Comparison of ENCODE assay signal across 27 mouse cellular contexts in genomic region chr6:118311081-118311480, GRCm38 (mm10).
"Had no signal": no experiment of that assay in that cellular context is flagged by ENCODE, and none has a peak within 500 bp of the region (broad histone marks: within the 10 kb centered on the region; RNA-seq: fewer than 3 reads in every experiment).

No protein-coding gene starts in this region.

- H3K9me3 ChIP-seq: heart, embryonic 13.5 days; heart, embryonic 15.5 days; hindbrain, embryonic 10.5 days; hindbrain, embryonic 13.5 days; hindbrain, embryonic 15.5 days; kidney, embryonic 15.5 days; limb, embryonic 13.5 days; limb, embryonic 15.5 days; liver, embryonic 12.5 days had no signal

- H3K4me2 ChIP-seq: heart, embryonic 11.5 days; heart, embryonic 13.5 days; heart, embryonic 15.5 days; hindbrain, embryonic 13.5 days; hindbrain, embryonic 15.5 days; kidney, embryonic 15.5 days; limb, embryonic 13.5 days; limb, embryonic 15.5 days; liver, embryonic 12.5 days had no signal

- H3K36me3 ChIP-seq: heart, embryonic 13.5 days; heart, embryonic 15.5 days; hindbrain, embryonic 10.5 days; hindbrain, embryonic 13.5 days; hindbrain, embryonic 15.5 days; kidney, embryonic 15.5 days; limb, embryonic 13.5 days; limb, embryonic 15.5 days; liver, embryonic 12.5 days had no signal

- DNase-seq: gastrocnemius, adult 2 months; gastrocnemius, postnatal 10 days; gastrocnemius, postnatal 25 days; heart, adult 2 months; heart, postnatal 14 days; heart, postnatal 4 days; kidney, adult 11 months; kidney, adult 2 months; kidney, adult 9 months; kidney, postnatal 14 days; kidney, postnatal 36 days; layer of hippocampus, adult 9-11 months; layer of hippocampus, postnatal 36 days; left cerebral cortex, postnatal 4 days had no signal

- H3K4me3 ChIP-seq: gastrocnemius, adult 2 months; heart, adult 2 months; heart, embryonic 13.5 days; heart, embryonic 15.5 days; hindbrain, embryonic 10.5 days; hindbrain, embryonic 13.5 days; hindbrain, embryonic 15.5 days; kidney, embryonic 15.5 days; limb, embryonic 13.5 days; limb, embryonic 15.5 days; liver, embryonic 12.5 days had no signal

- H3K4me1 ChIP-seq: heart, embryonic 13.5 days; heart, embryonic 15.5 days; liver, embryonic 12.5 days had no signal

- ATAC-seq: hindbrain, postnatal 0 days; intestine, embryonic 16.5 days; liver, embryonic 12.5 days had no signal

- H3K27ac ChIP-seq: gastrocnemius, adult 2 months; heart, adult 2 months; heart, embryonic 13.5 days; heart, embryonic 15.5 days; hindbrain, embryonic 10.5 days; hindbrain, embryonic 13.5 days; hindbrain, embryonic 15.5 days; hindbrain, postnatal 0 days; kidney, embryonic 15.5 days; kidney, postnatal 0 days; limb, embryonic 13.5 days; limb, embryonic 15.5 days; liver, embryonic 12.5 days had no signal

- H3K9ac ChIP-seq: heart, embryonic 13.5 days; heart, embryonic 15.5 days; hindbrain, embryonic 13.5 days; hindbrain, embryonic 15.5 days; kidney, embryonic 15.5 days; limb, embryonic 13.5 days; limb, embryonic 15.5 days; liver, embryonic 12.5 days had no signal

- H3K27me3 ChIP-seq: heart, embryonic 15.5 days; hindbrain, embryonic 13.5 days; hindbrain, embryonic 15.5 days; kidney, embryonic 15.5 days; limb, embryonic 13.5 days; limb, embryonic 15.5 days; liver, embryonic 12.5 days had no signal
